Mouse (Mus musculus) neutrophil, adult 83 days (primary cell): Measurements from ENCODE around the gene Nfatc2ip. TPM values are rescaled to one million over a fixed set of nuclear protein-coding genes. Genes with fewer than 3 reads are reported as not detected.

Source experiments
- total RNA-seq, 2 experiments: library from RNA; stranded (reverse); gene quantifications; one replicate each; pipeline ENCODE4 v1.2.4; 2023

Nfatc2ip gene
- total RNA-seq, result 10 to 100 TPM; 12.3 to 17.8 TPM

DNA sequence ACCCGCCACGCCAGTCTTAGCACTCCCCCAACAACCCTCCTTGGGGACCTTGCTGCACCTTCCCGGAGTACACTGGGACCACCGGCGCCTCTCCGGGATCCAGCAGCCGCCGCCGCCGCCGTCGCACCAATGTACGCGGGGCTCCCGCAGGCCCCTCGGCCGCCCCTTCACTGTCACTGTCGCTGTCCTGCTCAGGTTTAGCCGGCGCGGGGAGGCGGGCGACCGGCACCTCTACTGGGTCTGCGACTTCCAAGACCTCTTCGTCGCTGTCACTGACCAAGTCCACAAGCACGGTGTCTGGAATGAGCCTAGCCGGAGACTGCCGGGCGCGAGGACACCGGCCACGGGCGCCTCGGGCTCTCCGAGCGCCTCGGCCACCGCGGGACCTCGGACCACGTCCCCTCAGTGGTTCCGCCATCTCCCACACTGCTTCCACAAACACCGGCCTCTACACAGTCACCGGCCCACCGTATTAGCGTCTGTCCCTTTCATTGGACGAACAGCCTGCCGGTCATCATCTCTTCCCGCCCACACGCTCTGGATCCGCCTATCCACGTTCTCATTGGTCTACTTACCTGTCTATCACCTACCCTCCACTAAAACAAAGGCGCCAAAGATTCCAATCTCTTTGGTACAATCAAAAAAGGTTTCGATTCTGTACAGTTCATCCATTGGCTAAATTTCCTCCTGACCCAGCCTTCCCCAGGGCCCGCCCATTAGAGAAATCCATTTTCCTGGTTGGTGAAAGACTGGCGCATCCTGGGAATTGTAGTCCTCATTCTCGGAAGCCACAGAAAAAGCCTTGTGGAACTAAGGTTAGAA is at the start of gene Nfatc2ip:
Nfatc2ip (minus strand) TSS at position 440 of the 822 bp plus-strand sequence.

DNA sequence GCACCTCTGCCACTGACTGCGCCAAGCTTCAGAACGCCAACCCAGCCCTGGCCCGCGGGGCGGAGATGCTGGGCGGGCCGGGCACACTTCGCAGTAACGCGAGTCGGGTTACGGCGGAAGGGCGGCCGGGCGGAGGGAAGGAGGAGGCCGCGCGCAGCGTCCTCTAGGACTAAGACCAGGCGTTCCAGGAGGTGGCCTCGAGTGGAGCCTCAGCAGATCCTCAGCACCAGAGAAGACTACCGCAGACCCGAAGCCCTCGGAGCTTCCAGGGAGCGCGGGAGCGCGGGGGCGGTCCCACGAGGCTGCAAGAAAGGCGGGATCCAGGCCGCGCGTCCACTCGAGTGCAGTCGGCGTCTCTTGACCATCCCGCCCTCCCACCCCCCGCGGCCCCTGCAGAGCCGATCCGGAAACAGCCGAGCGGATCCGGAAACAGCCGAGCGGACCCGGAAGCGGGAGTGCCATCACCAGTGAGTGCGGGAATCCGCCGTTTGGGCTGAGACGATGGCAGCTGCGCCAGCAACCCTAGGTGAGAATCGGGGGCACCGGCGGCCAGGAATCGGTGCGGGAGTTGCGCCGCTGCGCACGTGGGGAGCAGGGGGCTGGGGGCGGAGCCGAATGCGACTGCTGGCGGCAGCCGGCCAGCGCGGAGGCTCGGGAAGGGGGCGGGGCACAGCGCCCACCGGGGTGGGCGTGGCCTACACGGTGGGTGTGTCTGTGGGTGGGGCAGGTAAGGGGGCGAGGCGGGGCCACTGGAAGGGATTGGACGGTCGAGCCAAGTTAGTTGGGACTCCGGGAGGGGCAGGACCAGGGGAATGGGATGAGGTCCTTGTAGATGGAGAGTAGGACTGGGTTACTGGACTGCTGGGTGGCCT is 32.3 kb upstream of the Nfatc2ip start, which contains the start of gene Rabep2:
Rabep2 (plus strand) TSS at position 129 of the 872 bp plus-strand sequence.

DNA sequence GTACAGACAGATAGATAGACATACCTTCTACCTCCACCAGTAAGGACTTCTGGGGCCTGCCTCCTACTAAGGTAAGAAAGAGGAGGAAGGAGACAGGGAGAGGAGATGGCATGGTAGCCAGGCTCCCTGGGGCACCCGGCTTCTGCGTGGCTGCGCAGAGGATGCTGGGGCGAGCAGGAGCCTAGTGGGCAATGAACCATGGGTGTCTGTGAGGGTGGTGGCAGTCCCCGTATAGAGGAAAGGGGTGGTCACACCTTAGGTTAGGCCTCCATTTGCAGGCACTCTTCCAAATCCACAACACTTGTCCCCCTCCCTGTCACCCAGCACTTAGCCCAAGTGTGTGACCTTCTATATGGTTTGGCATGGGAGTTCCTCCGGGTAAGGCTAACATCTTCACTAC is 18.2 kb upstream of the Nfatc2ip start, which contains the start of gene Cd19:
Cd19 (minus strand) TSS at position 165 of the 400 bp plus-strand sequence.

DNA sequence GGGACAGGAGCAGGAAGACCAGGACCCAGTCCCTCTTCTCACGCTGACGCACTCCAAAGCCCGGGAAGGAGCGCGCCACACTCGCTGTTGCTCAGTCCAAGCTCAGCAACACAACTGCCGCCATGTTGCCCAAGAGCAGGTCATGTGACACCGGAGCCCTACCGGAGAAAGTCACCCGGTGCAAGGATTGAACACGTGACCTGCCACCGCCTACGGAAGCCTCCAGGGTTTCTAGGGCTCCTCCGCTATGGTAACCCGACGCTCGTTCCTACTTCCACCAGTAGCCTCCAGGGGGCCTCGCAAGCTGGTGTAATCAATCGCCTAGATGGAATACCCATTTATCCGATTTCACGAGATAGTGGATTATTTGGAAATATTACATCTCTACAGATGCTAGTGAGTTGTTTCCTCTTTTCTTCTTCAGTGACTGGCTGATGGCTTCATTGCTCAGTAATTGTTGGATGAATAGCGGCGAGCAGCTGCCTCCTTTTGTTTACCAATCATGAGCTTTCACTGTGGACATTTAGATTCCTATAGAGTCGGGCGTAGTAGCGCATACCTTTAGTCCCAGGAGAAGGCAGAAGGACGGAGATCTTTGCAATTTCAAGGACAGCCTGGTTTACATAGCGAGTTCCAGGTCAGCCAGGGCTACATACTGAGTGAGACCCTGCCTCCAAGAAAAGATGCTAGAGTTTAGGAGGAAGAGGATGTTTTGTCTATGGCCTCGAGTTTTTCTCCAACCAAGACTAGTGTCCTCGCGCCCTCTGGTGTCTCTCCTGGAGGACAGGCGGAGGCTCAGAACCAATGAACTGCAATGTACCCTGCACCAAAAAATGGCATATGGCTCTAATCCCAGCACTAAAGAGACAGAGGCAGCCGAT is 19.0 kb downstream of the Nfatc2ip start, which contains the start of gene Spns1:
Spns1 (minus strand) TSS at position 173 of the 881 bp plus-strand sequence.

DNA sequence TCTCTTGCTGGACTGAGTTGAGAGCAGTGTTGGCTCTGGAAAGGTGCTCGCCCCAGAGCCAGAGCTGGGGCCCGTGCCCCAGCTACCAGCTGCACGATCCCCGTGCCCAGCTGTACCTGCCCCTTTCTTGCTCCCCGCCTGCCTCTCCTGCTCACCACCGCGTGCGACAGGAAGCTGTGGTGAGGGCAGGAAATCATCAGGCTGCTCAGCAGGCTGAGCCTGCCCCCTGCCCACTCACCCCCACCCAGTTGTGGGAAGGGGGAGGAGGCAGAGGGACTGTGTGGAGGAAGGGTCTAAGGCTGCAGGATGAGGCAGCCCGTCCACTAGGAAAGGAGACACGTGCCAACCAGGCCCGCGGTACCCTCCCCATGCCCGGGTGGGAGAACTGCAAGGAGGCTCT is 27.1 kb downstream of the Nfatc2ip start, which contains the start of gene Lat:
Lat (minus strand) TSS at position 178 of the 400 bp plus-strand sequence.

Other genes starting within 250 kb of the Nfatc2ip start
- 100 to 1,000 TPM; 145 to 162 TPM for gene Xpo6, start 196.2 kb downstream of the Nfatc2ip start, total RNA-seq
- 1 to 10 TPM; 5.5 to 9.2 TPM for gene Sbk1, start 124.1 kb downstream of the Nfatc2ip start, total RNA-seq
- 1 to 10 TPM; 1.8 to 2.1 TPM for gene Lat, start 27.2 kb downstream of the Nfatc2ip start, total RNA-seq
- 10 to 100 TPM; 26.2 to 32.1 TPM for gene Spns1, start 19.3 kb downstream of the Nfatc2ip start, total RNA-seq
- 1 to 10 TPM; 2.3 to 2.8 TPM for gene Cd19, start 18.2 kb upstream of the Nfatc2ip start, total RNA-seq
- gene Rabep2, start 32.0 kb upstream of the Nfatc2ip start, total RNA-seq, result 10 to 100 TPM; 15.2 to 15.5 TPM
- 1 to 10 TPM; 1.3 to 1.4 TPM for gene Atp2a1, start 66.4 kb upstream of the Nfatc2ip start, total RNA-seq
- 10 to 100 TPM; 43.2 to 49.3 TPM for gene Sh2b1, start 78.7 kb upstream of the Nfatc2ip start, total RNA-seq
- 10 to 100 TPM; 30.1 to 31.2 TPM for gene Tufm, start 90.6 kb upstream of the Nfatc2ip start, total RNA-seq
- 100 to 1,000 TPM; 131 to 140 TPM for gene Atxn2l, start 106.7 kb upstream of the Nfatc2ip start, total RNA-seq
- 100 to 1,000 TPM in 1 of 2 experiments, 10 to 100 TPM in 1; 98.6 to 102 TPM for gene Eif3c, start 169.7 kb upstream of the Nfatc2ip start, total RNA-seq
- 100 to 1,000 TPM; 158 to 171 TPM for gene Apobr, start 188.2 kb upstream of the Nfatc2ip start, total RNA-seq
- gene Cln3, start 189.1 kb upstream of the Nfatc2ip start, total RNA-seq, result 100 to 1,000 TPM; 266 to 298 TPM
- gene Il27, start 198.2 kb upstream of the Nfatc2ip start, total RNA-seq, result 1 to 10 TPM; 4.0 to 5.3 TPM
- 10 to 100 TPM; 14.0 to 14.9 TPM for gene Nupr1, start 234.1 kb upstream of the Nfatc2ip start, total RNA-seq